Mouse (Mus musculus) midbrain, embryonic 12.5 days (tissue): ENCODE measurements around the gene Svbp. TPM values are rescaled to one million over a fixed set of nuclear protein-coding genes. Genes with fewer than 3 reads are reported as not detected.
A peak's percentile ranks its signal among the peaks of the same experiment; 100 is the strongest.

Experiments used
- ATAC-seq: fragments of 200-750 bp; cut with Nextera tagmentation; 2 replicates; pipeline ENCODE4 v1.8.0; 2017; ENCODE audit warnings: low read depth, moderate TSS enrichment, moderate library complexity; ENCODE audit not compliant: low FRiP score
- H3K27ac ChIP-seq: fragments of 300-500 bp; sonication (generic); replicated peaks from 2 replicates; pipeline ENCODE4 v1.5.1; 2016; ENCODE audit warnings: mild to moderate bottlenecking
- H3K27me3 ChIP-seq: fragments of 300-500 bp; sonication (generic); 2 replicates; pipeline ENCODE4 v1.6.1; 2016; ENCODE audit warnings: mild to moderate bottlenecking
- H3K36me3 ChIP-seq: fragments of 300-500 bp; sonication (generic); 2 replicates; pipeline ENCODE4 v1.6.1; 2016
- H3K4me1 ChIP-seq: fragments of 300-500 bp; sonication (generic); 2 replicates; pipeline ENCODE4 v1.6.1; 2016
- H3K4me2 ChIP-seq: fragments of 300-500 bp; sonication (generic); replicated peaks from 2 replicates; pipeline ENCODE4 v1.6.1; 2016; ENCODE audit warnings: mild to moderate bottlenecking, moderate library complexity
- H3K4me3 ChIP-seq: fragments of 300-500 bp; sonication (generic); 2 replicates; pipeline ENCODE4 v1.5.1; 2016; ENCODE audit warnings: mild to moderate bottlenecking
- H3K9ac ChIP-seq: fragments of 300-500 bp; sonication (generic); replicated peaks from 2 replicates; pipeline ENCODE4 v1.6.1; 2016; ENCODE audit warnings: mild to moderate bottlenecking, moderate library complexity
- H3K9me3 ChIP-seq: fragments of 300-500 bp; sonication (generic); 2 replicates; pipeline ENCODE4 v1.6.1; 2016; ENCODE audit warnings: mild to moderate bottlenecking
- WGBS: fragments of 180-500 bp; shearing (Covaris S2); methylation state at CpG from one replicate; pipeline ENCODE4 v1.1.7; 2016; 5-methylcytosine and 5-hydroxymethylcytosine counted together
- polyA plus RNA-seq: library from polyadenylated mRNA; unstranded; fragments of >200 nt; fragmentation: Nextera tagmentation; extraction: Ambion mirVana; gene quantifications from 2 replicates; pipeline ENCODE4 v1.2.1, GENCODE M21; 2016

Svbp gene
- 168 and 190 TPM in 2 replicates for polyA plus RNA-seq

GRCm38 (mm10) chr4:119194909-119195581 lies at the start of gene Svbp:
Gene Svbp, plus strand, starts transcription at chr4:119195306.
- Histone ChIP-seq H3K27ac (peak within 1 kb of the TSS; percentile 69), H3K4me2 (peak within 1 kb of the TSS; percentile 70), H3K9me3 (no peaks in the 10 kb centered on the region), H3K4me1 (peaks cover 27% of the 10 kb centered on the region), H3K36me3 (no peaks in the 10 kb centered on the region), H3K27me3 (no peaks in the 10 kb centered on the region), H3K9ac (peak within 1 kb of the TSS; percentile 85), H3K4me3 (peak within 1 kb of the TSS; percentile 82)
- under 1% methylated on average over 42 of the region's 47 CpGs for WGBS
- ATAC-seq, result peak; percentile 92

GRCm38 (mm10) chr4:119146816-119147215 lies 48.3 kb upstream of the Svbp start:
- no peak overlapping the region for H3K4me3 ChIP-seq
- no peak overlapping the region for H3K4me2 ChIP-seq
- WGBS, result 94% methylated on average over 7 of the region's 7 CpGs
- H3K27me3 ChIP-seq, result no peaks in the 10 kb centered on the region
- 0 out of 2 replicates have a peak, but pooled peaks cover 8% of the 10 kb centered on the region for H3K4me1 ChIP-seq
- H3K27ac ChIP-seq, result no peak overlapping the region
- H3K36me3 ChIP-seq, result no peaks in the 10 kb centered on the region
- no peaks in the 10 kb centered on the region for H3K9me3 ChIP-seq
- no peak for ATAC-seq
- H3K9ac ChIP-seq, result no peak overlapping the region

DNA sequence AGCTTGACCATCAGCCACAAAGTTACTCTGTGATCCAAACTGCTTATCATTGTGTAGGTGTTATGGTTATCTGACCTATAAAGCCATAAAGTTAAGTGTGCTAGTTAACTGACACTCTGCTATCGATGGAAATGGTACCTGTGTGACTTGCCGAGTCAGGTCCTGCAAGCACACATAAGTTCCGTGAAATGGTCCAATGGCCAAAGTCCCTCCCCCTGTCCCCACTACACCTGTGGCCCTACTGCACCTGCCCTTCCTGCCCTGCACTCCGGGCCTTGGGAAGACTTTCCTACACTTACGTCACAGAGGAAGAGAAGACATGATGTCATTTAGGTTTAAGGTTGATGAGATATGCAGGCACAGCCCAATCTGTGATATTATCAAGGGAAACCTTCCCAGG lies 47.8 kb upstream of the Svbp start:
- ATAC-seq, result no peak
- 94% methylated on average over 5 of the region's 5 CpGs for WGBS

DNA sequence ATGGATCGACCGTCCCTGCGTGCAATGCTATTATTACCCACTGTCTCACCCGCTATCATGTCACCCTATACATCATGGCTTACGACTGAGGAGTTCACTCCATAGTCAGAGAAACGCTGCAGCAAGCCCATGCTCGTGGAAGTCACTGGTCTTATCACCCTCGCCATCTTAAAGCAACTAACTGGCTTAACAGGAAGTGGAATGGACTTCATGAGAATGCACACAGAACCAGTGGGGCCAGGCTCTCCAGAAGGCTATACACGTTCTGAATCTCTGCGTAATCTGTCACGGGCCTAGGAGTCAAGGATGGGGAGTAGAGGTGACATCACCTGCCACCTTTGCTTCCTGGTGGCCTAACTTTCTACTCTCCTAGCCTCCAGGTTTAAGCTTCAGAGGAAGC lies 46.4 kb upstream of the Svbp start:
- WGBS, result 90% methylated on average over 11 of the region's 11 CpGs
- ATAC-seq, result no peak
- Histone ChIP-seq H3K9me3 (no peaks in the 10 kb centered on the region), H3K4me1 (0 out of 2 replicates have a peak, but pooled peaks cover 8% of the 10 kb centered on the region), H3K4me3 (no peak overlapping the region), H3K36me3 (no peaks in the 10 kb centered on the region), H3K4me2 (no peak overlapping the region), H3K9ac (no peak overlapping the region), H3K27ac (no peak overlapping the region), H3K27me3 (no peaks in the 10 kb centered on the region)

More for the DNA sequence above, 47.8 kb upstream of the Svbp start:
- no peaks in the 10 kb centered on the region for H3K27me3 ChIP-seq
- no peaks in the 10 kb centered on the region for H3K9me3 ChIP-seq
- no peak overlapping the region for H3K27ac ChIP-seq
- no peak overlapping the region for H3K4me3 ChIP-seq
- no peak overlapping the region for H3K4me2 ChIP-seq
- H3K36me3 ChIP-seq, result no peaks in the 10 kb centered on the region
- no peak overlapping the region for H3K9ac ChIP-seq
- 0 out of 2 replicates have a peak, but pooled peaks cover 8% of the 10 kb centered on the region for H3K4me1 ChIP-seq

GRCm38 (mm10) chr4:119157186-119157585 lies 37.9 kb upstream of the Svbp start:
- H3K4me1 ChIP-seq, result no peaks in the 10 kb centered on the region
- H3K9me3 ChIP-seq, result no peaks in the 10 kb centered on the region
- no peak overlapping the region for H3K9ac ChIP-seq
- no peak for ATAC-seq
- no peaks in the 10 kb centered on the region for H3K36me3 ChIP-seq
- WGBS, result 38% methylated on average over 2 of the region's 2 CpGs
- H3K4me2 ChIP-seq, result no peak overlapping the region
- no peak overlapping the region for H3K27ac ChIP-seq
- H3K4me3 ChIP-seq, result no peak overlapping the region
- no peaks in the 10 kb centered on the region for H3K27me3 ChIP-seq

DNA sequence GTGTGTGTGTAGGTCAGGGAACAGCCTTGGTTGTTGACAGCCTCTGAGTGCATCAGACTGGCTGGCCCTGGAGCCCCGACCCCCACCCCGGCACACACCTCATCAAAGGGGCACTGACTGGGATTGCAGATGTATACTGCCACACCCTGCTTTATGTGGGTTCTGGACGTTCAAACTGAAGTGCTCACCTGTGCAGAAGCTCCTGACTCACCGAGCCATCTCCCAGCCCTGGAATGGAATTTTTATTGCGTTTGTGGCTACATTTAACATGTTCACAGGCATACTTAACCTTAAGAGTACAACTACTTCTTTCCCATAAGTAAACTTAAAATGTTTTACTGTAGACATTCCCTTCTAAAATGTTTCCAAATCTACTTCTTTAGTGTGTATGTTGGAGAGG lies 37.2 kb upstream of the Svbp start:
- no peak for ATAC-seq
- H3K4me3 ChIP-seq, result no peak overlapping the region
- no peaks in the 10 kb centered on the region for H3K4me1 ChIP-seq
- H3K27ac ChIP-seq, result no peak overlapping the region
- H3K9me3 ChIP-seq, result no peaks in the 10 kb centered on the region
- no peak overlapping the region for H3K4me2 ChIP-seq
- WGBS, result 87% methylated on average over 5 of the region's 5 CpGs
- H3K9ac ChIP-seq, result no peak overlapping the region
- no peaks in the 10 kb centered on the region for H3K36me3 ChIP-seq
- H3K27me3 ChIP-seq, result no peaks in the 10 kb centered on the region

- ATAC-seq, result no peak
- WGBS, result 79% methylated on average over 3 of the region's 3 CpGs
- no peak overlapping the region for H3K4me3 ChIP-seq
Observed at GRCm38 (mm10) chr4:119161358-119161757, 33.7 kb upstream of the Svbp start.

DNA sequence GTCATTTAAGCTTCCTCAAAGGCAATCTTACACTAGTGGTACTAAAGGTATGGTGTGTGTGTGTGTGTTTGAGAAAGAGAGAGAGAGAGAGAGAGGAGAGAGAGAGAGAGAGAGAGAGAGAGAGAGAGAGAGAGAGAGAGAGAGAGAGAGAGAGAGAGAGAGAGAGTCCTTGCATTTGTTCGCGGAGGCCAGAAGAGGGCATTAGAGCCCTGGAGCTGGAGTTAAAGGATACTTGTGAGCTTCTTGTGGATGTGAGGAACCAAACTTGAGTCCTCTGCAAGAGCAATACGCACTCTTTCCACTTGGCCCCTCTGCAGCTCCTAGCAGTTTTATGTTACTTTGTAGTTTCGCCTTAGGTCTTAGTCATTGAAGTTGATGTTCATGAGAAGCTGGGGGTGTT lies 32.1 kb upstream of the Svbp start:
- no peak for ATAC-seq
- WGBS, result 77% methylated on average over 4 of the region's 4 CpGs
- no peak overlapping the region for H3K4me2 ChIP-seq

More at GRCm38 (mm10) chr4:119161358-119161757, 33.7 kb upstream of the Svbp start:
- Histone ChIP-seq H3K4me2 (no peak overlapping the region), H3K36me3 (no peaks in the 10 kb centered on the region), H3K4me1 (no peaks in the 10 kb centered on the region), H3K9me3 (no peaks in the 10 kb centered on the region), H3K27me3 (no peaks in the 10 kb centered on the region), H3K27ac (no peak overlapping the region), H3K9ac (no peak overlapping the region)

DNA sequence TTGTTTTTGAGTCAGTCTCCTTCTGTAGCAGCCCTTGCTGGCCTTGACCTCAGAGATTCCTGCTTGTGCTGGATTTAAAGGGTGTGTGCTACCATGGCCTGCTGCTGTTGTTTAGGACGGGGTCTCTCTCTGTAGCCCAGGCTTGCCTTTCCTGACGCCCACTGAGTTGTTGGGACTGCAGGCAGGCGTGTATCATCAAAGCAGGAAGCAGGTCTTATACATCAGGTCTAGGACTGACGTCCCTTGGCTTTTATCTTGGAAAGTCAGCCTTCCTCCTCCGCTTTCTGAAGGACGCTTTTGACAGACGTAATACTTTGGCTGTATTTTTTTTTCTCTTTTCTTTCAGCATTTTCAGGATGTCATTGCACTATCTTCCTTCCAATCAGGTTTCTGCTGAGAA lies 29.2 kb upstream of the Svbp start:
- no peak for ATAC-seq
- Histone ChIP-seq H3K4me1 (no peaks in the 10 kb centered on the region), H3K4me2 (no peak overlapping the region), H3K9ac (no peak overlapping the region), H3K27ac (no peak overlapping the region), H3K4me3 (no peak overlapping the region), H3K27me3 (no peaks in the 10 kb centered on the region), H3K9me3 (no peaks in the 10 kb centered on the region), H3K36me3 (peaks cover 27% of the 10 kb centered on the region)
- 72% methylated on average over 7 of the region's 7 CpGs for WGBS

More for the DNA sequence above, 32.1 kb upstream of the Svbp start:
- Histone ChIP-seq H3K27me3 (no peaks in the 10 kb centered on the region), H3K9me3 (no peaks in the 10 kb centered on the region), H3K36me3 (no peaks in the 10 kb centered on the region), H3K9ac (no peak overlapping the region), H3K4me3 (no peak overlapping the region), H3K4me1 (no peaks in the 10 kb centered on the region), H3K27ac (no peak overlapping the region)

GRCm38 (mm10) chr4:119167068-119167467 lies 28.0 kb upstream of the Svbp start:
- Histone ChIP-seq H3K4me1 (peaks cover 9% of the 10 kb centered on the region), H3K27me3 (no peaks in the 10 kb centered on the region), H3K4me3 (no peak overlapping the region), H3K9ac (no peak overlapping the region), H3K36me3 (peaks cover 27% of the 10 kb centered on the region), H3K27ac (no peak overlapping the region), H3K9me3 (no peaks in the 10 kb centered on the region), H3K4me2 (no peak overlapping the region)
- WGBS, result 86% methylated on average over 4 of the region's 4 CpGs
- ATAC-seq, result no peak

- Histone ChIP-seq H3K4me2 (no peak overlapping the region), H3K4me1 (peaks cover 15% of the 10 kb centered on the region), H3K4me3 (no peak overlapping the region), H3K27ac (no peak overlapping the region), H3K27me3 (no peaks in the 10 kb centered on the region), H3K9ac (no peak overlapping the region), H3K9me3 (no peaks in the 10 kb centered on the region), H3K36me3 (peaks cover 27% of the 10 kb centered on the region)
- 6% methylated on average over 4 of the region's 4 CpGs for WGBS
- peak; percentile 54; the same call in 1 of the 2 replicates for ATAC-seq
Observed at GRCm38 (mm10) chr4:119167663-119168062, 27.4 kb upstream of the Svbp start.

DNA sequence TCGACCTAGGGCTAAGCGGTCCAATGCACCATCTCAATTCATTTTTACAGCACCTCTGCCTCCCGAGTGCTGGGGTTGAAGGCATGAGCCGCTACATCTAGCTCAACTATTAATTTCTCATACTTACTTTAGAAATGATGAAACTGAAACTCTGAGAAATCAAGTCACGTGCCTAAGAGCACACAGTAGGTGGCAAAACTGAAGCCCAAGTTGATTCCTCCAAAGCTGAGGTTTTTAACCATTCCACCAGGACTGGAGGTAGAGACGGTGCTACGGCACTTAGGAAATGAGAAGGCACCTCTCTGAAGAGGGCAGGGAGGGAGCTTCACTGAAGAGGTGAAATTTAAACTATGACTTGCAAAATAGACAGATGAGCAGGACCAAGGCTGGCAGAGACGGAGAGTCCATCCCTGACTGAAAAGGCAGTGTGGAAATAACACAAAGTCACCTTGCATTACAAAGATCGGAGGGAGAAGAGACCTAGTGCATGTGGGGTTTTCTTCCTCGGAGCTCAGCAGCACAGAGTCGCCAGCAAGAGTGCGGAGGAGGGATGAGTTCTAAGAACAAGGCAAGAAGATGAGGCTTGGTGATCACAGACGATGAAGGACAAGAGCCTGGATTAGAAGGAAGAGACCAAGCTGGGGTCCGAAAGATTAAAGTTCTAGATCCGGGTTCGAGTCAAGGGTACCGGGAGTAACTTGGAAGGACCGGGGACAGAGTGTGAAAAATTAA lies 22.0 kb upstream of the Svbp start:
- Histone ChIP-seq H3K4me3 (peak overlapping the region; percentile 75), H3K4me2 (peak overlapping the region; percentile 66), H3K4me1 (peaks cover 20% of the 10 kb centered on the region), H3K27ac (0 out of 2 replicates have a peak overlapping the region, but pooled peaks have one; percentile 60), H3K9ac (peak overlapping the region; percentile 85), H3K9me3 (no peaks in the 10 kb centered on the region), H3K27me3 (no peaks in the 10 kb centered on the region), H3K36me3 (peaks cover 26% of the 10 kb centered on the region)
- no peak for ATAC-seq
- WGBS, result 47% methylated on average over 18 of the region's 18 CpGs
